In the genomic region with DNA sequence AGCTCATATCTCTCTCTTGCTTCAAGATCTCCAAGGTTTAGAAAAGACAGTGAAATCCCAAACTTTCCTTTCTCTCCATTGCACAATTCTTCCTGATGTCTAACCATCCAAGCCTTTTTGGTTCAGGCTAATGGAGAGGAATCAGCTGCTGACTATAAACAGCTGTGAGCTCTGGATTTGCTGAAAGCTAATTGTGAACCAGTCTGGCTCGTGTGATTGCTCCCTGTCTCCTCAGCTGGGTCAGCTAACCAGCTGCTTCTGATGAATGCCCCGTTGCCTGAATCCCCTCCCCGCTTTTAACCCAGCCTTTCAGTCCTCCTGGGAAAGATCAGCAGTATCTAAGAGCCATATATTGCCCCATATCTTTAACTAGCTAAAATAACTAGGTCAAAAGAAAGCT, we compare ENCODE assay signal across 16 mouse cellular contexts. TPM values are rescaled to one million over a fixed set of nuclear protein-coding genes. Genes with fewer than 3 reads are reported as not detected.
A peak's percentile ranks its signal among the peaks of the same experiment; 100 is the strongest.
DNase-seq lines count a peak whose midpoint lies in the region; ATAC-seq lines count a peak whose summit lies in the region.
"Had no signal": no experiment of that assay in that cellular context is flagged by ENCODE, and none has a peak within 500 bp of the region (broad histone marks: within the 10 kb centered on the region; RNA-seq: fewer than 3 reads in every experiment).

No protein-coding gene starts in this region.

- 39% methylated on average over 3 of the region's 3 CpGs for WGBS in hindbrain, embryonic 11.5 days
- 38% methylated on average over 3 of the region's 3 CpGs for WGBS in hindbrain, embryonic 12.5 days

- no peaks in the 10 kb centered on the region for H3K36me3 ChIP-seq in hindbrain, embryonic 11.5 days (ENCODE audit: control insufficient read depth, insufficient read depth, low read length)
- no peaks in the 10 kb centered on the region for H3K36me3 ChIP-seq in hindbrain, embryonic 12.5 days
- H3K36me3 ChIP-seq: heart, embryonic 13.5 days; hindbrain, embryonic 15.5 days had no signal

- H3K4me1 ChIP-seq in hindbrain, embryonic 11.5 days (replicated peaks; ENCODE audit: control insufficient read depth, insufficient read depth, low read length): no peaks in the 10 kb centered on the region
- H3K4me1 ChIP-seq in hindbrain, embryonic 12.5 days: peaks cover 3% of the 10 kb centered on the region; the same call in 1 of the 2 replicates
- H3K4me1 ChIP-seq: hindbrain, embryonic 15.5 days had no signal

- H3K4me2 ChIP-seq in hindbrain, embryonic 11.5 days (replicated peaks; ENCODE audit: low read depth, low read length): no peak overlapping the region
- H3K4me2 ChIP-seq in hindbrain, embryonic 12.5 days (replicated peaks): no peak overlapping the region
- H3K4me2 ChIP-seq: heart, embryonic 13.5 days; hindbrain, embryonic 15.5 days had no signal

- no peak overlapping the region for H3K4me3 ChIP-seq in hindbrain, embryonic 11.5 days (ENCODE audit: low read depth, low read length)
- H3K4me3 ChIP-seq in hindbrain, embryonic 12.5 days: no peak overlapping the region
- H3K4me3 ChIP-seq: heart, embryonic 13.5 days; hindbrain, embryonic 15.5 days had no signal

- H3K9me3 ChIP-seq in hindbrain, embryonic 11.5 days (ENCODE audit: control insufficient read depth, low read length): no peaks in the 10 kb centered on the region
- no peaks in the 10 kb centered on the region for H3K9me3 ChIP-seq in hindbrain, embryonic 12.5 days (replicated peaks)
- H3K9me3 ChIP-seq: heart, embryonic 13.5 days; hindbrain, embryonic 15.5 days had no signal

- H3K9ac ChIP-seq in hindbrain, embryonic 11.5 days (ENCODE audit: low read depth, low read length): no peak overlapping the region
- H3K9ac ChIP-seq in hindbrain, embryonic 12.5 days: no peak overlapping the region
- H3K9ac ChIP-seq: heart, embryonic 13.5 days; hindbrain, embryonic 15.5 days had no signal

- ATAC-seq in hindbrain, embryonic 11.5 days (ENCODE audit: low FRiP score): no peak
- no peak for ATAC-seq in hindbrain, embryonic 12.5 days (ENCODE audit: low FRiP score)

- H3K27me3 ChIP-seq in hindbrain, embryonic 11.5 days (ENCODE audit: control insufficient read depth, insufficient read depth, low read length): no peaks in the 10 kb centered on the region
- peaks cover 8% of the 10 kb centered on the region; the same call in 1 of the 2 replicates for H3K27me3 ChIP-seq in hindbrain, embryonic 12.5 days
- H3K27me3 ChIP-seq: hindbrain, embryonic 15.5 days had no signal

- H3K27ac ChIP-seq in hindbrain, embryonic 11.5 days (ENCODE audit: low read depth, low read length): no peak overlapping the region
- no peak overlapping the region for H3K27ac ChIP-seq in hindbrain, embryonic 12.5 days
- H3K27ac ChIP-seq: heart, embryonic 13.5 days; hindbrain, embryonic 15.5 days had no signal

- DNase-seq in hindbrain, embryonic 11.5 days (ENCODE audit: low spot score): peak; percentile 10
- peak; percentile 17 for DNase-seq in NIH3T3 (ENCODE audit: low read depth)
- peak; percentile 34 for DNase-seq in embryo, embryonic 10.5 days (ENCODE audit: low spot score)
- peak; percentile 32 for DNase-seq in lung, postnatal 10 days
- DNase-seq in ovary, postnatal 36 days (ENCODE audit: low spot score): no peak
- no peak for DNase-seq in layer of hippocampus, postnatal 36 days
- DNase-seq: adrenal gland, postnatal 36 days; cerebellum, adult 11-12 months; gastrocnemius, postnatal 14 days had no signal

RNA-seq across cellular contexts. Expression of gene Pm20d1, which starts 2.6 kb away (rescaled TPM):
- polyA plus RNA-seq in hindbrain, embryonic 11.5 days (2014; fragmentation: Nextera tagmentation; extraction: Ambion mirVana): 0.43 and 1.5 TPM in 2 replicates
- polyA plus RNA-seq in hindbrain, embryonic 12.5 days (2016; fragmentation: Nextera tagmentation; extraction: Ambion mirVana): 0.35 and 0.42 TPM in 2 replicates
- 1 to 10 TPM; 1.8 to 2.2 TPM for total RNA-seq in layer of hippocampus, postnatal 36 days (2021)
- total RNA-seq: common myeloid progenitor, adult 5-6 weeks; MEL had no signal

RNA-seq across cellular contexts. Expression of gene Slc41a1, which starts 32.7 kb away (rescaled TPM):
- polyA plus RNA-seq in hindbrain, embryonic 11.5 days (2014; fragmentation: Nextera tagmentation; extraction: Ambion mirVana): 8.0 and 8.2 TPM in 2 replicates
- 11.5 and 12.2 TPM in 2 replicates for polyA plus RNA-seq in hindbrain, embryonic 12.5 days (2016; fragmentation: Nextera tagmentation; extraction: Ambion mirVana)
- total RNA-seq in layer of hippocampus, postnatal 36 days (2021): 10 to 100 TPM; 55.5 to 64.4 TPM

RNA-seq across cellular contexts. Expression of gene Slc26a9, which starts 50.8 kb away (rescaled TPM):
- 0.15 and 0.38 TPM in 2 replicates for polyA plus RNA-seq in hindbrain, embryonic 11.5 days (2014; fragmentation: Nextera tagmentation; extraction: Ambion mirVana)
- polyA plus RNA-seq in hindbrain, embryonic 12.5 days (2016; fragmentation: Nextera tagmentation; extraction: Ambion mirVana): 0.07 and 0.13 TPM in 2 replicates
- under 1 TPM; 0.12 to 0.15 TPM for total RNA-seq in layer of hippocampus, postnatal 36 days (2021)
- total RNA-seq: adrenal gland, postnatal 36 days; common myeloid progenitor, adult 5-6 weeks; gastrocnemius, postnatal 14 days; MEL had no signal
- polyA plus RNA-seq: kidney, adult 2 months; liver, adult 2 months had no signal

Comparison
In these comparisons a context has a peak if more than half of its experiments do, and no peak if none do; other contexts are left out.
1. DNase-seq: peak in hindbrain, embryonic 11.5 days (single experiment), NIH3T3 (single experiment), embryo, embryonic 10.5 days (single experiment) and lung, postnatal 10 days (single experiment); none in ovary, postnatal 36 days (single experiment) and layer of hippocampus, postnatal 36 days (0 of 2).